ENCODE assay signal across 8 mouse cellular contexts in genomic region chr2:76406151-76406936, GRCm38 (mm10). TPM values are rescaled to one million over a fixed set of nuclear protein-coding genes. Genes with fewer than 3 reads are reported as not detected.
A peak's percentile ranks its signal among the peaks of the same experiment; 100 is the strongest.
DNase-seq lines count a peak whose midpoint lies in the region; ATAC-seq lines count a peak whose summit lies in the region.

Gene Osbpl6, plus strand, starts transcription at chr2:76406508.

- peak; percentile 15 for DNase-seq in T-cell, adult 2 months (ENCODE audit: low spot score)
- peak; percentile 74 to 85 for DNase-seq in cerebellum, postnatal 14 days
- peak; percentile 66 to 76 for DNase-seq in frontal cortex, postnatal 36 days (ENCODE audit: low spot score in 2 of 2)
- DNase-seq in layer of hippocampus, postnatal 25 days (ENCODE audit: extremely low spot score in 1 of 2, low spot score in 1 of 2): peak; percentile 63 to 66
- peak; percentile 78 for DNase-seq in lung, postnatal 10 days
- DNase-seq in retina, postnatal 1 day: peak; percentile 88
- DNase-seq in yolk sac, embryonic 10.5 days (ENCODE audit: low spot score): peak; percentile 78

- peak; percentile 95 for ATAC-seq in hindbrain, embryonic 13.5 days (ENCODE audit: low FRiP score)

- H3K36me3 ChIP-seq in hindbrain, embryonic 13.5 days: no peaks in the 10 kb centered on the region

- H3K9me3 ChIP-seq in hindbrain, embryonic 13.5 days: no peaks in the 10 kb centered on the region

- peak within 1 kb of the TSS; percentile 94 for H3K27ac ChIP-seq in hindbrain, embryonic 13.5 days

- peak within 1 kb of the TSS; percentile 95 for H3K9ac ChIP-seq in hindbrain, embryonic 13.5 days

- WGBS in hindbrain, embryonic 13.5 days: under 1% methylated on average over 68 of the region's 89 CpGs

- H3K4me3 ChIP-seq in hindbrain, embryonic 13.5 days: peak within 1 kb of the TSS; percentile 89

- peak within 1 kb of the TSS; percentile 79 for H3K4me2 ChIP-seq in hindbrain, embryonic 13.5 days

- peaks cover 12% of the 10 kb centered on the region; the same call in 1 of the 2 replicates for H3K27me3 ChIP-seq in hindbrain, embryonic 13.5 days

- H3K4me1 ChIP-seq in hindbrain, embryonic 13.5 days (replicated peaks): peaks cover 11% of the 10 kb centered on the region

RNA-seq across cellular contexts. Expression of gene Osbpl6, which starts in this region (rescaled TPM):
- 24.2 and 27.7 TPM in 2 replicates for polyA plus RNA-seq in hindbrain, embryonic 13.5 days (2015; fragmentation: Nextera tagmentation; extraction: Ambion mirVana)
- 10 to 100 TPM; 53.7 to 60.6 TPM for total RNA-seq in layer of hippocampus, postnatal 25 days (2021)

Comparison
In these comparisons a context has a peak if more than half of its experiments do, and no peak if none do; other contexts are left out.
1. Peak in every context shown above with its lines: DNase-seq, ATAC-seq, H3K4me3 ChIP-seq and H3K27ac ChIP-seq.
2. DNase-seq: peak in every context shown above with its lines; median percentile 88 in retina, postnatal 1 day; 80 in cerebellum, postnatal 14 days; 78 in lung, postnatal 10 days; 78 in yolk sac, embryonic 10.5 days; 71 in frontal cortex, postnatal 36 days; 64 in layer of hippocampus, postnatal 25 days; 15 in T-cell, adult 2 months.